Mouse (Mus musculus): ENCODE data around the gene Usp20.

GRCm38 (mm10) chr2:31052441-31052840, 70.4 kb downstream of the Usp20 start:
- TF ChIP-seq CTCF (IDR thresholded peaks at IDR 0.05; ENCODE audit: extremely low read depth, insufficient read depth, insufficient read length, insufficient replicate concordance), result no peak
- TF ChIP-seq POLR2A (IDR thresholded peaks at IDR 0.05; ENCODE audit: low read depth, low read length), result no peak

All from spleen, adult 2 months (tissue).